Mouse (Mus musculus) megakaryocyte, adult 5-6 weeks (primary cell): ENCODE measurements around the gene Rasa3. TPM values are rescaled to one million over a fixed set of nuclear protein-coding genes. Genes with fewer than 3 reads are reported as not detected.

Source experiments
- ATAC-seq: 2 replicates; pipeline ENCODE4 v1.8.0; 2016; ENCODE audit warnings: mild to moderate bottlenecking, inconsistent platforms; ENCODE audit not compliant: poor library complexity, severe bottlenecking
- total RNA-seq, 2 experiments: library from RNA; stranded (forward) in 1 of 2; stranded (reverse) in 1 of 2; fragments of 153-499, 151-499 nt in 1 of 2; fragments of 221-1000, 200-1000 nt in 1 of 2; gene quantifications; 2 replicates each; pipeline versions ENCODE4 v1.2.3 to v1.2.4; 2015 to 2017

Rasa3 gene
- total RNA-seq, 2 experiments from 2014 or later, result 75.0 to 159 TPM

- no peak for ATAC-seq
These were observed 26.7 kb downstream of the Rasa3 start for GRCm38 (mm10) chr8:13650541-13651191.

- ATAC-seq, result peak; percentile 76
These were observed 28.3 kb downstream of the Rasa3 start for GRCm38 (mm10) chr8:13649154-13649515.

GRCm38 (mm10) chr8:13648377-13649153 lies 28.8 kb downstream of the Rasa3 start:
- ATAC-seq, result peak; percentile 52

- no peak for ATAC-seq
These were observed 29.8 kb downstream of the Rasa3 start for GRCm38 (mm10) chr8:13647591-13647990.

GRCm38 (mm10) chr8:13644932-13645676 lies 32.3 kb downstream of the Rasa3 start:
- ATAC-seq, result peak; percentile 54

GRCm38 (mm10) chr8:13644155-13644554 lies 33.2 kb downstream of the Rasa3 start:
- no peak for ATAC-seq

GRCm38 (mm10) chr8:13642659-13643181 lies 34.7 kb downstream of the Rasa3 start:
- ATAC-seq, result no peak

- no peak for ATAC-seq
These were observed 36.2 kb downstream of the Rasa3 start for GRCm38 (mm10) chr8:13641206-13641605.

GRCm38 (mm10) chr8:13640452-13640883 lies 36.9 kb downstream of the Rasa3 start:
- ATAC-seq, result no peak

- no peak for ATAC-seq
These were observed 44.3 kb downstream of the Rasa3 start for GRCm38 (mm10) chr8:13633107-13633506.

- peak; percentile 23; the same call in 1 of the 2 replicates for ATAC-seq
These were observed 45.1 kb downstream of the Rasa3 start for GRCm38 (mm10) chr8:13632309-13632708.

- no peak for ATAC-seq
These were observed 46.6 kb downstream of the Rasa3 start for GRCm38 (mm10) chr8:13630754-13631153.

- no peak for ATAC-seq
These were observed 47.2 kb downstream of the Rasa3 start for GRCm38 (mm10) chr8:13630171-13630570.

GRCm38 (mm10) chr8:13629351-13630090 lies 47.9 kb downstream of the Rasa3 start:
- no peak for ATAC-seq

- no peak for ATAC-seq
These were observed 49.3 kb downstream of the Rasa3 start for GRCm38 (mm10) chr8:13628067-13628466.

GRCm38 (mm10) chr8:13627591-13627990 lies 49.8 kb downstream of the Rasa3 start:
- ATAC-seq, result peak; percentile 63

- ATAC-seq, result no peak
These were observed 51.3 kb downstream of the Rasa3 start for GRCm38 (mm10) chr8:13626114-13626513.

GRCm38 (mm10) chr8:13625281-13625970 lies 52.0 kb downstream of the Rasa3 start:
- no peak for ATAC-seq

GRCm38 (mm10) chr8:13624863-13625262 lies 52.5 kb downstream of the Rasa3 start:
- no peak for ATAC-seq

- ATAC-seq, result peak; percentile 78
These were observed 53.4 kb downstream of the Rasa3 start for GRCm38 (mm10) chr8:13623911-13624421.
